Mouse (Mus musculus): ENCODE measurements around the gene Olfr1361. TPM values are rescaled to one million over a fixed set of nuclear protein-coding genes. Genes with fewer than 3 reads are reported as not detected.

Olfr1361 gene
- total RNA-seq (2021) = not detected

DNA sequence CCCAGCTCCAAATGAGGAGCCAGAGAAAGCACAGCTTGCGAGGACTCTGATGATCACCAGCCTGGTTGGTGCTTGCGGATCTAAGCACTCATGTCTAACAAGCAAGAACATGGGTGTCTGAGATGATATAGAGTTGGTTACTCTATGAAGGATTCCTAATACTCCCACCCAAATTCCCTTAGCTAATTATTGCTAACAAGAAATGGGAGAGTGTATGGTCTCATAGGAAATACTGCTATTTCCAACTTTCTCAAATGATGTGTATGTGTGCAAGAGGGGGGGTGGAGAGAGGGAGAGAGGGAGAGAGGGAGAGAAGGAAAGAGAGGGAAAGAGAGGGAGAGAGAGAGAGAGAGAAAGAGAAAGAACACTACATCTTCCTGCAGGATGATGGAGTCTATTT is at the start of gene Olfr1361:
Olfr1361 (minus strand) TSS at position 101 of the 400 bp plus-strand sequence.
- no peak for DNase-seq (ENCODE audit: extremely low spot score in 1 of 2, low spot score in 1 of 2)

GRCm38 (mm10) chr13:21711698-21712097 is 48.5 kb upstream of the Olfr1361 start:
- no peak for DNase-seq (ENCODE audit: extremely low spot score in 1 of 2, low spot score in 1 of 2)

GRCm38 (mm10) chr13:21710821-21711525 is 47.8 kb upstream of the Olfr1361 start:
- DNase-seq (ENCODE audit: extremely low spot score in 1 of 2, low spot score in 1 of 2) = peak; percentile 75 to 82

DNA sequence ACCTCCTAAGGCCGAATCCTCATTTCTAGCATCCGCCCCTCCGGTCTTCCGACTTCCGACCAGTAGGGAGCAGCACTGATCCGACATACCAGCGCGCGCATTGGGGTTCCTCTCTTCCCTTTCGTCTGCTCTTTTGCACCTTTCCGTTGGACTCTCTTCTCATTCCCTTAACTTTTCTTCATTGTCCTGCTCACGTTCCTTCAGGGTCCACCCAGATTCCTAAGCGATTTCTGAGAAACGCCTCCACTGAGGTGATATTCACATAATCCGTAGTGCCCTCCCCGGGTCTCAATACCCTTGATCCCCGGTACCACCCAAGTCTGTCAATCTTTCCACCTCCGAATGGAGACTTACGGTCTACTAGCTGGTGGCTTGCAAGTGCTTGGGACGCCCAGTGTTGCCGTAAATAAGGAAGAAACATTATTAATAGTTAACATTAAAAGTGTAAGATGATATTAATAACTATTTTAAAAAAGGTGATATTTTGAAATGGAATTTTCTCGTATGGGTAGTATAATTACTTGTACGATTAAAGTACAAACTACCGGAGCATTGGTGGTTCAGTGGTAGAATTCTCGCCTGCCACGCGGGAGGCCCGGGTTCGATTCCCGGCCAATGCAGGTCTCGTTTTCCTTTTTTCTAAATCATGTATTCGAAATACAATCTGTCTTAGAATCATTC is 47.0 kb upstream of the Olfr1361 start:
- peak; percentile 81 to 92 for DNase-seq (ENCODE audit: extremely low spot score in 1 of 2, low spot score in 1 of 2)

DNA sequence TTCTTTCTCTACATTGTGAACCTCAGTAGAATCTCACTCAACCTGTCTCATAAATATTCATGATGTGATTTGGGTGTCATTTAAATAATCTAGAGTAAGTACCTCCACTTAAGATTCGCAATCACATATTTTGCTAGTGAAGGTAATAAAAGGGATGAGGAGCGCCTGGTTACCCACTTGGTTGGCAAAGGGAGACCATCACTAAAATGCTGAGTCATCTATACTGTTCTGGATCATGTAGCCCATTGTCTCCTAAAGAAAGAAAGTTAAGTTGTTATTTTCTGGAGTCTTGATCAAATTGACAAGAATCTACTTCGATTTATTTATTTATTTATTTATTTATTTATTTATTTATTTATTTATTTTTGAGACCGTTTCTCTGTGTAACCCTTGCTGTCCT is 43.5 kb upstream of the Olfr1361 start:
- DNase-seq (ENCODE audit: extremely low spot score in 1 of 2, low spot score in 1 of 2) = no peak

DNA sequence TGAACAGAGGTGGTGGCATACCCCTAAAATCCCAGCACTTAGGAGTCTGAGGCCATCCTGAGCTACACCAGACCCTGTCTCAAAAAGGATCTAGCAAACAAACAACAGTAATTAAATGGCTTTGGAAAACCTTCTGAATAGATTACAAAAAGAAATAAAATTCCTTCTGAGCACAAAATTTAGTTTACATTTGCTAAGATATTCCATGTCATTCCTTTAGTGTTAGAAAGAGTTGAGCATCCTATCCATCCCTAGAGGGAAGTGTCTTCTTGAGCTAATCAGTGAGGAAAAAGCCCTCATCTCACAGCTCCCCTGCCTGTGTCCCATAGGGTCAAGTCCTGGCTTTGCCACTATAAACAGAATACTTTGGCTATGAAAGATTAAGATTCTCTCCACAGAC is 34.6 kb upstream of the Olfr1361 start, which contains the start of gene Olfr1359:
Olfr1359 (plus strand) TSS at position 301 of the 400 bp plus-strand sequence.
- DNase-seq (ENCODE audit: extremely low spot score in 1 of 2, low spot score in 1 of 2) = no peak

DNA sequence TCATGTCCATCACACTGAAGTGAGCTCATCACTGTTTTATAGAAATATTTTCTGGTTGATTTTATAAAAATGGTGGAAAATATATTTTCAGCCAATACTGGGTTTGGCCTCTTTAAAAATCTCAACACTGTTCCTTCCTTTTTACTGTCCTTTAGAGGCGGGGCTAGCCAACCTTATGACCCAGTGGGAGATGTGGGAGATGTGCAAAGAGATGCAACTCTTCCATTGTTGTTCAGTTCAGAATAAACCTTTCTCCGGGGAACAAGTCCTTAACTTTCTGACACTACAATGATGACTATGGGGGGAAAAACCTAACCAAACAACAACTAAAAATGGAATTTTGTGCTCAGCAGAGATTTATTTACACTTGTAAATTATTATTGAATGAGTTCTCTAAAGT is 14.1 kb upstream of the Olfr1361 start, which contains the start of gene Olfr1360:
Olfr1360 (minus strand) TSS at position 101 of the 400 bp plus-strand sequence.
- DNase-seq (ENCODE audit: extremely low spot score in 1 of 2, low spot score in 1 of 2) = no peak

DNA sequence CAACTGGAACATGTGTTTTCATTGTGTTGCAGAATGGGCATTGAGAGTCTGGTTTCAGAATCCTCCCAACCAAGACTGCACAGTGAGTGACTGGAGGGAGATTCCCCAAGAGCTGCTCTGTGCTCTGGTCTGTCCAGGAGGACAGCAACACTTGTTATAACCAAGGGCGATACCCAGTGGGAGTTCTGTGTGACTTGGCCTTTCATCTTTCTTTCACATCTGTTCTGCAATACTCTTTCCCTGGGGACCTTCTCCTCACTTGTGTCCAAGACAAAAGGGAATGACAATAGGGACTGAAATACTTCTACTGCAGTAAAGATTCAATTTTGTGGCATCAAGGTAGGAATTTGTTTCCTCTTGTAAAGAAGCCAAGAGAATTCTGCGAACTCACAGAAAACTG is 20.8 kb downstream of the Olfr1361 start, which contains the start of gene Olfr11:
Olfr11 (minus strand) TSS at position 101 of the 400 bp plus-strand sequence.
- no peak for DNase-seq (ENCODE audit: extremely low spot score in 1 of 2, low spot score in 1 of 2)

DNA sequence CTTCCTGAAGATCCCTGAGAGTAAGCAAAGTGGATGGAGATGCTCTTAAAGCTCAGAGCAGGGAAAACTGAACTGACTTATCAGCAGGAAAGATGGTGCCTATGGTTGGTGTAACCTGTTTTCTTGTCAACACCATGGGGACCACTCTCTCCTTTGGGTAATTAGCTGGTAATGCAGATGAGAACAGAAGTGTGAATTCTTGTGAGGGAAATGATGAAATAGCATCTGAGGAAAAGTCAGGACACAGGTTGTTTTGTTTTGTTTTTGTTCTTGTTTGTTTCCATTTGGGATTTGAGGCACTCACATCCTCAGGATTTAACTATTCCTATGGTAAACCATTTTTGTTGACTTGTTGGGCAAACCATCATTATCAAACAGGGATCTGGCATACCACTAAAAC is 49.3 kb downstream of the Olfr1361 start, which contains the start of gene Olfr1362:
Olfr1362 (minus strand) TSS at position 101 of the 400 bp plus-strand sequence.
- DNase-seq (ENCODE audit: extremely low spot score in 1 of 2, low spot score in 1 of 2) = no peak

Other genes starting within 250 kb of the Olfr1361 start
- gene Pgbd1, start 222.3 kb downstream of the Olfr1361 start, total RNA-seq (2021) = 1 to 10 TPM; 1.2 to 1.8 TPM
- 10 to 100 TPM; 45.3 to 47.3 TPM for gene Zscan26, start 209.7 kb downstream of the Olfr1361 start, total RNA-seq (2021)
- 1 to 10 TPM in 1 of 2 experiments, under 1 TPM in 1; 0.91 to 1.6 TPM for gene Nkapl, start 194.9 kb downstream of the Olfr1361 start, total RNA-seq (2021)
- gene Zkscan4, start 184.5 kb downstream of the Olfr1361 start, total RNA-seq (2021) = 1 to 10 TPM; 5.8 to 6.7 TPM
- gene Gm10065, start 183.9 kb downstream of the Olfr1361 start, total RNA-seq (2021) = not detected
- 10 to 100 TPM; 21.2 to 24.4 TPM for gene AK157302, start 168.2 kb downstream of the Olfr1361 start, total RNA-seq (2021)
- 10 to 100 TPM; 68.8 to 76.1 TPM for gene Gm11273, start 162.0 kb downstream of the Olfr1361 start, total RNA-seq (2021)
- gene Zkscan8, start 132.3 kb downstream of the Olfr1361 start, total RNA-seq (2021) = 10 to 100 TPM; 16.4 to 17.0 TPM
- gene Olfr1366, start 120.6 kb downstream of the Olfr1361 start, total RNA-seq (2021) = not detected
- gene Olfr1535, start 103.5 kb downstream of the Olfr1361 start, total RNA-seq (2021) = not detected
- not detected for gene Olfr1364, start 81.6 kb downstream of the Olfr1361 start, total RNA-seq (2021)
- gene Olfr1362, start 49.4 kb downstream of the Olfr1361 start, total RNA-seq (2021) = not detected
- not detected for gene Olfr11, start 20.9 kb downstream of the Olfr1361 start, total RNA-seq (2021)
- gene Olfr1360, start 14.0 kb upstream of the Olfr1361 start, total RNA-seq (2021) = not detected
- not detected for gene Olfr1359, start 34.7 kb upstream of the Olfr1361 start, total RNA-seq (2021)
- 10 to 100 TPM; 32.0 to 37.1 TPM for gene Hist1h2bl, start 52.8 kb upstream of the Olfr1361 start, total RNA-seq (2021)
- gene Hist1h2ai, start 53.0 kb upstream of the Olfr1361 start, total RNA-seq (2021) = 10 to 100 TPM; 25.2 to 27.6 TPM
- gene Hist1h3h, start 54.3 kb upstream of the Olfr1361 start, total RNA-seq (2021) = 10 to 100 TPM; 51.7 to 65.0 TPM
- gene Hist1h2bm, start 58.7 kb upstream of the Olfr1361 start, total RNA-seq (2021) = 1 to 10 TPM; 6.5 to 8.1 TPM
- 10 to 100 TPM; 17.6 to 19.5 TPM for gene Hist1h4j, start 71.7 kb upstream of the Olfr1361 start, total RNA-seq (2021)
- 100 to 1,000 TPM; 272 to 320 TPM for gene Hist1h4k, start 87.1 kb upstream of the Olfr1361 start, total RNA-seq (2021)
- 10 to 100 TPM; 10.9 to 18.2 TPM for gene Hist1h2ak, start 90.4 kb upstream of the Olfr1361 start, total RNA-seq (2021)
- gene Hist1h2bn, start 90.7 kb upstream of the Olfr1361 start, total RNA-seq (2021) = 10 to 100 TPM in 1 of 2 experiments, 1 to 10 TPM in 1; 8.6 to 12.1 TPM
- gene Hist1h1b, start 117.2 kb upstream of the Olfr1361 start, total RNA-seq (2021) = 1 to 10 TPM; 7.3 to 9.3 TPM
- 10 to 100 TPM; 58.3 to 73.7 TPM for gene Hist1h3i, start 120.0 kb upstream of the Olfr1361 start, total RNA-seq (2021)
- 1 to 10 TPM; 1.9 to 3.0 TPM for gene Hist1h2an, start 123.8 kb upstream of the Olfr1361 start, total RNA-seq (2021)
- 10 to 100 TPM in 1 of 2 experiments, 1 to 10 TPM in 1; 5.0 to 13.2 TPM for gene Hist1h2bp, start 124.1 kb upstream of the Olfr1361 start, total RNA-seq (2021)
- gene Hist1h2bq, start 146.8 kb upstream of the Olfr1361 start, total RNA-seq (2021) = 10 to 100 TPM; 42.6 to 56.9 TPM
- gene Hist1h2ao, start 147.1 kb upstream of the Olfr1361 start, total RNA-seq (2021) = 10 to 100 TPM; 31.1 to 33.0 TPM
- 100 to 1,000 TPM; 199 to 299 TPM for gene Hist1h4m, start 148.4 kb upstream of the Olfr1361 start, total RNA-seq (2021)
- gene Hist1h4n, start 168.8 kb upstream of the Olfr1361 start, total RNA-seq (2021) = 10 to 100 TPM; 21.0 to 38.5 TPM
- 10 to 100 TPM; 16.2 to 31.8 TPM for gene Hist1h2ap, start 170.1 kb upstream of the Olfr1361 start, total RNA-seq (2021)
- gene Hist1h2br, start 170.4 kb upstream of the Olfr1361 start, total RNA-seq (2021) = 10 to 100 TPM; 42.1 to 57.8 TPM

All from layer of hippocampus, postnatal 25 days (tissue).